Comparison of ENCODE assay signal across 26 mouse cellular contexts in genomic region chr9:64454196-64454595, GRCm38 (mm10).
A peak's percentile ranks its signal among the peaks of the same experiment; 100 is the strongest.
DNase-seq lines count a peak whose midpoint lies in the region; ATAC-seq and TF ChIP-seq lines count a peak whose summit lies in the region.
"Had no signal": no experiment of that assay in that cellular context is flagged by ENCODE, and none has a peak within 500 bp of the region (broad histone marks: within the 10 kb centered on the region; RNA-seq: fewer than 3 reads in every experiment).

No protein-coding gene starts in this region.

- H3K4me2 ChIP-seq in kidney, embryonic 14.5 days (replicated peaks; ENCODE audit: low read depth, low read length), result no peak overlapping the region
- H3K4me2 ChIP-seq: embryonic facial prominence, embryonic 12.5 days; embryonic facial prominence, embryonic 15.5 days; heart, embryonic 13.5 days; hindbrain, embryonic 14.5 days had no signal

- no peak for TF ChIP-seq CTCF in layer of hippocampus, adult 2 months (conservative IDR thresholded peaks at IDR 0.05)

- H3K27me3 ChIP-seq in kidney, embryonic 14.5 days (ENCODE audit: control insufficient read depth, insufficient read depth, low read length), result no peaks in the 10 kb centered on the region
- H3K27me3 ChIP-seq: embryonic facial prominence, embryonic 12.5 days; embryonic facial prominence, embryonic 15.5 days had no signal

- WGBS in kidney, embryonic 14.5 days, result 82% methylated on average over 4 of the region's 4 CpGs

- H3K36me3 ChIP-seq in kidney, embryonic 14.5 days (ENCODE audit: control insufficient read depth, insufficient read depth, low read length), result no peaks in the 10 kb centered on the region
- H3K36me3 ChIP-seq: embryonic facial prominence, embryonic 12.5 days; embryonic facial prominence, embryonic 15.5 days; heart, embryonic 10.5 days; heart, embryonic 13.5 days had no signal

- no peak overlapping the region for H3K27ac ChIP-seq in kidney, embryonic 14.5 days (ENCODE audit: low read depth, low read length)
- no peak overlapping the region for H3K27ac ChIP-seq in layer of hippocampus, adult 2 months
- H3K27ac ChIP-seq: embryonic facial prominence, embryonic 12.5 days; embryonic facial prominence, embryonic 15.5 days; gastrocnemius, adult 2 months; heart, embryonic 10.5 days; heart, embryonic 13.5 days; hindbrain, embryonic 14.5 days had no signal

- ATAC-seq in kidney, embryonic 14.5 days (ENCODE audit: low FRiP score, low TSS enrichment), result no peak
- ATAC-seq in granulocyte monocyte progenitor cell, adult 5-6 weeks (replicated peaks; ENCODE audit: poor library complexity, severe bottlenecking), result 0 out of 2 replicates have a peak, but pooled peaks have one; percentile 19
- ATAC-seq: CD4-positive, CD25-positive, alpha-beta regulatory T cell, adult 4 months; forebrain, embryonic 14.5 days; forebrain, postnatal 0 days had no signal

- H3K4me1 ChIP-seq in kidney, embryonic 14.5 days (ENCODE audit: control insufficient read depth, insufficient read depth, low read length), result peaks cover 28% of the 10 kb centered on the region

- DNase-seq in kidney, adult 18-20 months, result peak; percentile 14
- DNase-seq in kidney, postnatal 14 days, result no peak
- peak; percentile 59 for DNase-seq in kidney, adult 9 months
- no peak for DNase-seq in heart, adult 9 months (ENCODE audit: low spot score in 2 of 2)
- DNase-seq in layer of hippocampus, adult 2 months (ENCODE audit: low spot score in 2 of 2), result no peak
- DNase-seq: adrenal gland, adult 2 months; adrenal gland, postnatal 14 days; cerebellum, adult 11 months; cerebellum, adult 2 months; cerebellum, adult 9-11 months; cerebellum, postnatal 25 days; forebrain, postnatal 0 days; gastrocnemius, adult 2 months; gastrocnemius, postnatal 14 days; heart, adult 18-20 months; heart, postnatal 14 days; heart, postnatal 4 days had no signal

- H3K9ac ChIP-seq in kidney, embryonic 14.5 days (ENCODE audit: low read depth, low read length), result no peak overlapping the region
- H3K9ac ChIP-seq: embryonic facial prominence, embryonic 12.5 days; embryonic facial prominence, embryonic 15.5 days; forebrain, postnatal 0 days; heart, embryonic 13.5 days; hindbrain, embryonic 14.5 days had no signal

- H3K4me3 ChIP-seq in kidney, embryonic 14.5 days (ENCODE audit: low read length), result no peak overlapping the region
- no peak overlapping the region for H3K4me3 ChIP-seq in layer of hippocampus, adult 2 months
- H3K4me3 ChIP-seq: embryonic facial prominence, embryonic 12.5 days; embryonic facial prominence, embryonic 15.5 days; gastrocnemius, adult 2 months; heart, embryonic 10.5 days; heart, embryonic 13.5 days had no signal

- no peaks in the 10 kb centered on the region for H3K9me3 ChIP-seq in kidney, embryonic 14.5 days (ENCODE audit: control insufficient read depth, low read length)
- H3K9me3 ChIP-seq: embryonic facial prominence, embryonic 12.5 days; embryonic facial prominence, embryonic 15.5 days; heart, embryonic 10.5 days; heart, embryonic 13.5 days had no signal

Comparison
In these comparisons a context has a peak if more than half of its experiments do, and no peak if none do; other contexts are left out.
1. DNase-seq: peak in kidney, adult 18-20 months (single experiment) and kidney, adult 9 months (single experiment); none in kidney, postnatal 14 days (single experiment), heart, adult 9 months (0 of 2) and layer of hippocampus, adult 2 months (0 of 2).